Mouse (Mus musculus) telencephalon, adult 2 months (tissue): ENCODE measurements around the gene Apom.

Experiments used
- DNase-seq: peaks from one replicate; pipeline ENCODE4 v3.0.0-alpha.2; 2011; ENCODE audit warnings: low read depth, low spot score

Apom gene

DNA sequence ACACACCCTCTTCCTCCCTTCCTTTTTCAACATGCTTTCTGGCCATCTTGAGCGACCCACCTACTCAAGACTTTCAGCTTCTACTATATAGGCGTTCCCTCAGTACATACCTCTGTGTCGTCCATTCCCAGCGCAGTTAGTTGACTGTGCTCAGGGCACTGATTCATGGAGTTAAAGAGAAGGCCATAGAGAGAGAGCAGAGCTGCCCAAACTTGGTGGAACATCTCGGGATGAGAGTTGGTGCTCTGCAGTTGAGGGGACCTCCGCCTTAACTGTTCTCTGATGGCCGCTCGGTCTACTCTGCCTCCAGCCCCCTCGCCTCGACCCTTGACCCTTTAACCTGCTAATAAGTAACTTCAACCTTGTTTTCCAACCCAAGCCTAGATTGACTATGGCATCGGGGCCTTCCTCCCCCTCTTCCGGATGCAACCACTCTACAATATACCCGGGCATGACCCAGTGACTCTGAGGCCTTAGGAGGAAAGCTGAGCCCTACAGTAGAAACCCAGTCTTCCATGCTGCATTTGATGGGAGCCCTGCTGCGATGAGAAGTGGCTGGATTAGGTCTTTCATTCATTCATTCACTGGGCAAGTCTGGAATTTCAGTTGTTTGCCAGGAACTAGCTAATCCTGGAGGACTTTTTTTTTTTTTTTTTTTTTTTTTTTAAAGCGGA is at the start of gene Apom:
Gene Apom, minus strand, starts transcription at position 551 of the 674 bp plus-strand sequence.
- DNase-seq = no peak

DNA sequence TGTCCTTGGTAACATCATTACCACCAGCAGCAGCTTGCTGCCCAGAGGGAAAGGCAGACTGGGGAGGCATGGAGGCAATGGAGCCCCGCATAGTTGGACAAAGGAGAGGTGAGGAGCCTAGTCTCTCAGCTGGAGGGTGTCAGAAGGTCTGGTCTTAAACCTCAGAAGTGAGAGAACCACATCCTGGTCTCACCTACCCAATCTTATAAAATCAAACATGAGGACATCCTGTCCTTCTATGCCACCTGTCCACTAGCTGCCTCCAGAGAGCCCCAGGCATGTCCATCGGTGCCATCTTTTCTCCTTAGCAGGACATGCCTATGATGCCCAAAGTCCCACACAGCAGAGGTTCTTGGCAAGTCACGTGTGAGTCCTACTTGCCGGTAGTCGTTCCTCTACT is 48.2 kb upstream of the Apom start:
- DNase-seq = no peak

GRCm38 (mm10) chr17:35178528-35178927 is 46.7 kb upstream of the Apom start:
- DNase-seq = no peak

- DNase-seq = no peak
Measured at GRCm38 (mm10) chr17:35175968-35176367, 44.1 kb upstream of the Apom start, which contains the start of gene Aif1. Aif1 (minus strand) TSS chr17:35176068.

GRCm38 (mm10) chr17:35175382-35175781 is 43.5 kb upstream of the Apom start:
- no peak for DNase-seq

- DNase-seq = no peak
Measured at GRCm38 (mm10) chr17:35174201-35174977, 42.5 kb upstream of the Apom start.

- no peak for DNase-seq
Measured at GRCm38 (mm10) chr17:35173329-35173728, 41.5 kb upstream of the Apom start.

DNA sequence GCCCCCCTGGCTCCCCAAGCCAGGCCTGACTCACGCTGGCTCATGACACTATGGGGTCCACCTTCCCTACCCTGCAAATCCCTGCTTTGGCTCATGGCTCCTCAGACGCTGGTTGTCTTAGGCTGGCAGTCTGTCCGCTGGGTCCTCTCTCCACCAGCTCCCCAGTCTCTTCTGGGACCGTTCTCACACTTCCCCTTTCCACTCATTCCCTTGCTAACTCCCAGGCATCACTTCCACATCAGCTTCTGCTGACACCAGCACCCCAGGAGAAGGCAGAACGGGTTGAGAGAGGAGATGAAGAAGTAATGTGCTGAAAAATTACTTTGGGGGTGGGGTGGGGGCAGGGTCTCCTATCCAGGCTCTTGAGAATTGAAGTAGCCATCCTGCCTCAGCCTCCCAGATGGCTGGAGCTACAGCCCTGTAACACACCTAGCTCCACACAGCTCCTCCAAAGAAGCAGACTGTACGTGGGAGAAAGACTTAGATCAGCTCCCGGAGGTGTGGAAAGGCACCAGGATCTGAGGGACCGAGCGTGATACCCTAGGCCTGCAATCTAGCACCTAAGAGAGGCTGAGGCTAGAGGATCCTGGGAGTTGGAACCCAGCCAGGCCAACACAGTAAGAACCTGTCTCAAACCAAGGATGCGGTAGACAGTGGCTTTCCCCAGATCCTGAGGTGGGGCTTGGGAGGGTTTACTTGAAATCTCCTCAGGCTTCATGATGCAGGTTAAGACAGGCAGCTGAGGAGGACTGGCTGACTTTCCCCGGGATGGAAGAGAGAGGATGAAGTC is 40.8 kb upstream of the Apom start:
- peak; percentile 69 for DNase-seq

DNA sequence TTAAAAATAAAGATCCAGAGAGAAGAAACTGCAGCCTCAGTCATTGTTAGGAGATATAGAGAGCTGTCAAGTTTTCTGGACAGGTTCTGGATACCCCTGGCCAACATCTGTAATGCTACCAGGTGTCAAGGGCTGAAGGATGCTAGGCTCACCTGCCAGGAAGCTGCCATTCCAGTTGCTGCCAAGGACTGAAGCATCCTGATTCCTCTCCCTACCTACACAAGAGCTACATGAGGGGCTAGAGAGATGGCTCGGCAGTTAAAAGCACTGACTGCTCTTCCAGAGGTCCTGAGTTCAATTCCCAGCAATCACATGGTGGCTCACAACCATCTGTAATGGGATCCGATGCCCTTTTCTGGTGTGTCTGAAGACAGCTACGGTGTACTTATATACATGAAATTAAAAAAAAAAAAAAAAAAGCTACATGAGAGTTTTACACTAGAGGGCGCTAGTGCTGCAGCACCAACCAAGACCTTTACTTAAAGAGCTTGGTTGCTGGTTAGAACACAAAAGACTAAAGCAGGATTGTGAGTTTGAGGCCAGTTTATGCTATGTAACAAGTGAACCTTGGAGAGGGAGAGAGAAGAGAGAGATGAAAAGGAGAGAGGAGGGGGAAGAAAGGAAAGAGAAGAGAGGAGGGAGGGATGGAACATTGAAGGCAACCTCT is 36.8 kb upstream of the Apom start:
- peak; percentile 68 for DNase-seq

GRCm38 (mm10) chr17:35167794-35168193 is 35.9 kb upstream of the Apom start:
- DNase-seq = no peak

DNA sequence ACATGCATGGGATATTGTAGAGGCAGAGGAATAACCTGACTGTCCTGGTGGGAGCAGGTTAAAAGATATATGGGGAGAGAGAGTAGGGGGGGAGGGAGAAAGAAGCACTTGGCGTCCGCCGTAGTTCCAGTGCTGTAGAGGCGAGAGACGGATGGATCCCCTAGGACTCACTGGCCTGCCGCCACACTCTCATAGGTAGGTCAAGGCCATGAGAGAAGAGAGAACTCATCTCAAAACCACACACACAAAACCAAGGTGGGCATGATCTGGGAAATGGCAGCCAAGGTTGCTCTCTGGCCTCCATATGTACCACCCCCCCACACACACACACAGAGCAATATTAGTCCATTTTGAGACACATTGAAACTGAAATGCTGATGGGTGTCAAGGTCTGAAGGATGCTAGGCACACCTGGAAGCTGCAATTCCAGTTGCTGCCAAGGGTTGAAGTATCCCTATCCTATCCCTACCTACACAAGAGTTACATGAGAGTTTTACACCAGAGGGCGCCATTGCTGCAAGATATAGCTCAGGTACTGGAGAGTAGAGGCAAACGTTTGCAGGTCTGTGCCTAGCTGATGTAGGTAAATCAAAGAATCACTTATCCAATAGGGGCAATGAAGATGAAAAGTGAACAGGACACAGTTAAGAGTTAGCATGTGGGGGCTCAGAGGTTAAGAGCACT is 34.6 kb upstream of the Apom start:
- peak; percentile 67 for DNase-seq

DNA sequence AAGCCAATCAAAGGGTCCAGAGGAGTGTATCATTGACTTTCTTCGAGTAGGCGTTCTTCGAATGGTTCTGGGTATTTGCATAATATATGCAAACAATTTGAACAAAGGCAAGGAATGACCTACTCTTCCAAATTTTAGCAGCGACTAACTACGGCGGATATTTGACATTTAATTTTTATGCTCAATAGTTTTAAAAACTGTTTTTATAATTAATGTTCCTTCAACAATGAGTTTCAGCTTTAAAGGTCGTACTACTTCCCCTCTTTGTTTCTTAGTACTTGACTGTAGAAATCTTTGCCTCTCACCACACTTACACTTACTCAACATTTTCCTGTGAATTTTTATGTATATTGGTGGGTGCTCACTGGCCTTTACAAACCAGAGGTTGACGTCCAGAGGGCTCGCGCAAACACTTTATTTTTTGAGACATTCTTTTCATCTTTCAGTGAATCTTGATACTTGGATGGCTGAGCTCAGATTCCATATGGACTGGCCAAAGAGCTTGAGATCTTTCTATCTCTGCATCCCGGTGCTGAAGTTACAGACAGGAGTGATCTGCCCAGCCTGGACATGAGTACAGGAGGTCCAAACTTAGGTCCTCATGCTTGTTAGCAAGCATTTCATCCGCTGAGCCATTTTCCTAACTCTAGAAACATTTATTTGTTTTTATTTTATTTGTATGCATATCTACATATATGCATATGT is 33.8 kb upstream of the Apom start:
- DNase-seq = no peak

DNA sequence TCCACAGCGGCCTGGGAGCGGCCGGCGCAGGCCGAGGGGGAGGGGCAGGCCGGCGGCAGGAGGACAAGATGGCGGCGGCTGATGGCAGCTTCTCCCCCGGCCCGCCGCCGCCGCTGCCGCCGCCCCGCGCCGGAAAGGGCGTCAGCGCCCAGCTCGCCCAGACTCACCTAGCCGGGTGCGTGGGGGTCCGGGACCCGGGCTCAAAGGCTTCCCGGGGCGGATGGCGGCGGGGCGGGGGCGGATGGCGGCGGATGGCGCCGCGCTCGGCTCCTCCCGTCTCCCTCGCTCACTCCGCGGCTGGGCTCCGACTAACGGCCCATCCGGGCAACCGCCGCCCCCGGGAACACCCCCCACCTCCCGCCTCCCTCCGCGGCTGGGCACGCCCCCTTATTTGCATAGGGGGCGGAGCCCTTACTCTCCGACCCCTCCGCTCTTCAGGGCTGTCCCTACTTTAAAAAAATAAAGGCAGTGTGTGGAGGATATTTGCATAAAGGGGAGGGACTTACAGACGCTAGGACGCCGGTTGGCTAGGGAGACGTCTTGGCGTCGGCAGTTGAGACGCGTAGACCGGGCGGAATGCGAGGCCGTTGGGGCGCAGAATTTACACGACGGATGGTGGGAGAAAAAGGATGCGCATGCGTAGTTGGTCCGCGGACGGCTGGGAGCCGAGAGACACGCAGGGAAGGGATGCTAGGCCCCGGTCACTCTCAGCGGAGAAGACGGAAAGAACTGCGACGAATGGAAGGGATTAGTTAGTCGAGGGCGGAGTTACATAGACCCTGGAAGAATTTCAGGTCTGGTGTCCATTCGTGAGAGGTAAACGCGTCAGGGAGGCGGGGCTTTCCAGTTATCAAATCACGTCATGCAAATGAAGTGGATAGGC is 33.0 kb upstream of the Apom start, which contains the start of gene Prrc2a:
Gene Prrc2a, minus strand, starts transcription at position 330 of the 883 bp plus-strand sequence.
- peak; percentile 100 for DNase-seq

DNA sequence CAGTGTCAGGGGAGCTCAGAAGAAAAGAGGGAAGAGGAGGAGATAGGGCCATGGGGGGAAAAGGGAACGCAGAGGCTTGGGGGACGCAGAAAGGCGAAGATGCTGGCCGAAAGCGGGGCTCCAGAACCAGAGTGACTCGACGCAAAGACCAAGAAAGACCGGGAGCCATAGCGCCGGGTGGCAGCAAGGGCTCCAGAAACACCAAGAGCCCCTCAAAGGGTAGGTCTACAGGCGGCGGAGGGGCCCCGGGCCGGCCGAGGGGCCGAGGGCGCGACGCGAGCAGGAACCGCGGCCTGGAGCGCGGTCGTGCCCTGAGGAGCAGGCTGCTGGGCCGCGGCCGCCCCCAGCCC is 32.3 kb upstream of the Apom start:
- DNase-seq = no peak

DNA sequence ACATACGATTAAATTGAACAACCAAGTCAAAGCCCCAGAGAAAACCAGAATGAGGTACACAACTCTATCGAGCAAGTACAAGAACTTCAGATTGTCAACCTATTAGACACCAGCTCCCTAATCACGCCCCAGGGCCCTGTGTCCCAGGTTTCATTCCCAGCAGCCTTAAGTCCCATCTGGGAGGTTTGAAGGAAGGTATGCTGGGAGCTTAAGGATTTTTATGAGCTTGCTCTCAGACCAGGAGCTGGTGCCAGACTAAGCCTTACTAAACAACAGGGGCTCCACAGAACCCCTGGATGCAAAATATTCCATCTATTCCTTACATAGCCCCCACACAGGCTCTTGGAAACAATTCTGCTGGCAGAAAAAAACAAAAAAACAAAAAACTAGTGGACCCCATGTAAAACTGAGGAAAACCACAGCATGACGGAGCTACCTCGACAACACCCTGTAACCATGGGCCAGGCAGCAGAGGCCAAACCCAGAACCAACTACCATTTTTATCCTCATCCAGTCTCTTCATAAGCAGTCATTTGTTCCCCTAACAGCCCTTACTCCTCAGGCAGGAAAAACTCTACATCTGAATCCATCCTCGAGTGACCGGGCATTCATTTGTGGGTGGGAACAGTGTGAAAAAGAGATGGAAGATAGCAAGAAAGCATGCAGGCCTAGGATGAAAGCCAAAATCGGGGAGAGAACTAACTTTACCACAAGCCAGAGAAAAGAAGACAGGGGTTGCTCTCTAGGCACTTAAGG is 31.7 kb upstream of the Apom start:
- DNase-seq = no peak

- no peak for DNase-seq
Measured at GRCm38 (mm10) chr17:35162730-35163129, 30.9 kb upstream of the Apom start.

DNA sequence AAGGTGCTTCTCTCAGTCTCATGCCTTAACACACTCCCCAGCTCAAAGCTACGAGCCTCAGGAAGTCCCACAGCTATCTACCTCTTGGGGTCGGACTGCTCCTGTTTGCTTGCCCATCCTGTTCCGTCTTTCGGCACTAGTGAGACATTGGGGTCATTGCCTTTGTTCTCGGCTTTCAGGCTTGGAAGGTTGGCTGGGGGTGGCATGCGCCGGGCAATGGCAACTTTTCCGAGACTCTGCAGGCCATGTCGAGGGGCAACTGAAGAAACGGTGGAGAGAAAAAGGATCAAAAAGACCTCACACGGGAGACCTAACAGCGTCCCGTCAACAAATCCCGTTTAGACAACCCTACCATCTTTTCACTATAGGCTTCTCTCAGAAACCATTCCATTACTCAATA is 30.3 kb upstream of the Apom start:
- no peak for DNase-seq

DNA sequence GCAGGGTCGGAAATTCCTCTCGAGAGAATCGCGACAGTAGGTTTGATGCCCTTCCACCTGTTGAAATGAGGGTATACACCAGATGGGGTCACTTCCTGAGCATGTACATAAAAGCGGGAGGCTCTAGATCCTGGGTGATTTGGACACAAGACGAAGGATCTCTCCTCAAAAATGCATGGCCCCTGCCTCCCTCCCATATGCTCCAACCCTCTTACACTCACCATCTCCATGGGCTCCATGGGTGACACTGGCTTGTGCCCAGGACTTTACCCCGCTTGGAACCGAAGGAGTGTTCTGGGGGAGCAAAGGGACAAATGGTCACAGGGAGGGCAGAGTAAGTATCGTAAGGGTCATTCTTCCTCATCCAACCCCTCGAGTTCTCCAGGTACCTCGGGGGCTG is 29.6 kb upstream of the Apom start:
- no peak for DNase-seq

- DNase-seq = no peak
Measured at GRCm38 (mm10) chr17:35159638-35160037, 27.8 kb upstream of the Apom start.
